Mouse (Mus musculus) liver, embryonic 14.5 days (tissue): ENCODE data around the gene Tfeb. TPM values are rescaled to one million over a fixed set of nuclear protein-coding genes. Genes with fewer than 3 reads are reported as not detected.

Source experiments
- ATAC-seq: fragments of 200-750 bp; cut with Nextera tagmentation; 2 replicates; pipeline ENCODE4 v1.8.0; 2017; ENCODE audit warnings: moderate number of reproducible peaks, mild to moderate bottlenecking, moderate library complexity; ENCODE audit not compliant: insufficient read depth
- DNase-seq, 3 experiments: peaks; one replicate each; pipeline ENCODE4 v3.0.0-alpha.2; 2012 to 2013; ENCODE audit warnings: low read depth in 3 of 3, low spot score in 3 of 3
- H3K27ac ChIP-seq: fragments of 300-500 bp; sonication (generic); 2 replicates; pipeline ENCODE4 v1.5.1; 2014; ENCODE audit warnings: moderate library complexity, mild to moderate bottlenecking, control low read depth, inconsistent platforms
- H3K27me3 ChIP-seq: fragments of 300-500 bp; sonication (generic); 2 replicates; pipeline ENCODE4 v1.6.1; 2014; ENCODE audit warnings: mild to moderate bottlenecking, low read length, moderate library complexity; ENCODE audit not compliant: control insufficient read depth, insufficient read depth
- H3K36me3 ChIP-seq: fragments of 300-500 bp; sonication (generic); replicated peaks from 2 replicates; pipeline ENCODE4 v1.6.1; 2014; ENCODE audit warnings: low read depth; ENCODE audit not compliant: control insufficient read depth, insufficient read depth
- H3K4me1 ChIP-seq, 2 experiments: fragments of 200-500 bp in 1 of 2; fragments of 300-500 bp in 1 of 2; sonication (generic) in 1 of 2; replicated peaks; 2 replicates each; pipeline ENCODE4 v1.6.1; 2012 to 2014; ENCODE audit warnings: antibody characterized with exemption in 1 of 2, inconsistent platforms in 1 of 2, low read length in 1 of 2; ENCODE audit not compliant: control insufficient read depth in 2 of 2, insufficient read depth in 2 of 2
- H3K4me2 ChIP-seq: fragments of 300-500 bp; sonication (generic); 2 replicates; pipeline ENCODE4 v1.6.1; 2014; ENCODE audit warnings: low read depth, mild to moderate bottlenecking, control low read depth, moderate library complexity
- H3K4me3 ChIP-seq, 2 experiments: fragments of 200-500 bp in 1 of 2; fragments of 300-500 bp in 1 of 2; sonication (generic) in 1 of 2; 2 replicates each; pipeline ENCODE4 v1.5.1; 2012 to 2014; ENCODE audit warnings: low read depth in 2 of 2, low read length in 2 of 2, mild to moderate bottlenecking in 2 of 2, control low read depth in 1 of 2, inconsistent platforms in 1 of 2, moderate library complexity in 1 of 2; ENCODE audit not compliant: insufficient read depth in 1 of 2
- H3K9ac ChIP-seq: fragments of 300-500 bp; sonication (generic); replicated peaks from 2 replicates; pipeline ENCODE4 v1.6.1; 2014; ENCODE audit warnings: mild to moderate bottlenecking, control low read depth, moderate library complexity
- H3K9me3 ChIP-seq: fragments of 300-500 bp; sonication (generic); 2 replicates; pipeline ENCODE4 v1.6.1; 2016; ENCODE audit warnings: low read length, mixed read lengths; ENCODE audit not compliant: control insufficient read depth
- CTCF ChIP-seq: IDR thresholded peaks from 2 replicates; pipeline ENCODE4 v1.5.1; 2016; ENCODE audit warnings: antibody characterized with exemption, low read depth, control low read depth
- EP300 ChIP-seq: IDR thresholded peaks from 2 replicates; pipeline ENCODE4 v1.6.1; 2016; ENCODE audit warnings: antibody characterized with exemption, low read depth
- WGBS: fragments of 180-500 bp; shearing (Covaris S2); extraction: QIAGEN DNeasy Blood & Tissue Kit; methylation state at CpG from one replicate; pipeline ENCODE4 v1.1.7; 2014; ENCODE audit not compliant: insufficient replicate concordance; 5-methylcytosine and 5-hydroxymethylcytosine counted together
- polyA plus RNA-seq, 2 experiments: library from polyadenylated mRNA; depleted of rRNA in 1 of 2; stranded (reverse) in 1 of 2; unstranded in 1 of 2; fragments of >200 nt; fragmentation: Nextera tagmentation in 1 of 2; extraction: Ambion mirVana in 1 of 2; gene quantifications; 2 replicates each; pipeline versions ENCODE4 v1.2.1 to v1.2.3; 2012 to 2014

The Tfeb gene
- polyA plus RNA-seq, 2 experiments = 2.4 to 3.2 TPM

DNA sequence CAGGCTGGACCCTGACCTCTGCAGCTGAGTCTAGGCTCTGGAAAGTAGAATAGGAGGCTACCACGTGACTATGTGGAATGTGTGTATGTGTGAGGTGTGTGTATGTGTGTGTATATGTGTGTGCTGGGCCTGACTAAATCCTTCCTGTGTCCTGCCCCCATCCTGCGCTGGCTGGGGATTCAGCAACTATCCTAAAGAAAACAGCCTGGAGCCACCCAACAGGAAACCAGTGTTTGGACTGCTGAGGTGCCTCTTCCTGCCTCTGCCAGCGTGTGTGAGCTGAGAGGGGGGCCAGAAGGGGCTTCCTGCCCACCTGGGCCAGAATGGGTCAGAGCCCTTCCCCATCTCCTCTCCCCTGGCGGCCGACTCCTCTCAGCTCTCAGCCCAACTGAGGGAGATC, 76.8 kb downstream of the Tfeb start:
- Histone ChIP-seq H3K9ac (no peak overlapping the region), H3K4me1 (no peaks in the 10 kb centered on the region), H3K9me3 (no peaks in the 10 kb centered on the region), H3K36me3 (no peaks in the 10 kb centered on the region), H3K4me3 (no peak overlapping the region), H3K27me3 (no peaks in the 10 kb centered on the region), H3K4me2 (no peak overlapping the region), H3K27ac (no peak overlapping the region)
- DNase-seq (no peak), ATAC-seq (no peak)
- 22% methylated on average over 5 of the region's 5 CpGs for WGBS
- TF ChIP-seq EP300 = no peak
- TF ChIP-seq CTCF = no peak

DNA sequence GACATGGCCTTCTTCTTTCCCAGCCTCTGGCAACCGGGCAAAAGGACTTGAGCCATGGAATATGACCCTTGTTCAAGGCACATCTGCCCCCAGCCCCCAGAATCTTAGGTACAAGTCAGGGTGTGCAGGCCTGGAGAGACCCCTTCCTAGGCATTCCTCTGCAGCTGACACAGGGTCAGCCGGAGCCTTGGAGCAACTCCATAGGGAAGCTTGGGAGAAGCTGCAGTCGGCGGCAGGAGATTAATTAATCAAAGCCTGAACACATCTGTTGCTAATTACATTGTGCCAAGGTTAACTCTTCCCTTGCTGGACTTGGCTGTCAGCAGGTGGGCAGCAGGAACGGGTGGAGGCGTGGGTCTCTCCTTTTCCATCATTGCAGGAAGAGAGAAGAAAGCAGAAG, 77.7 kb downstream of the Tfeb start:
- Histone ChIP-seq H3K9me3 (no peaks in the 10 kb centered on the region), H3K9ac (no peak overlapping the region), H3K36me3 (no peaks in the 10 kb centered on the region), H3K4me2 (no peak overlapping the region), H3K27me3 (no peaks in the 10 kb centered on the region), H3K4me1 (no peaks in the 10 kb centered on the region), H3K27ac (no peak overlapping the region), H3K4me3 (no peak overlapping the region)
- TF ChIP-seq EP300 (no peak), CTCF (no peak)
- WGBS = 55% methylated on average over 6 of the region's 6 CpGs
- no peak for ATAC-seq
- DNase-seq = no peak

DNA sequence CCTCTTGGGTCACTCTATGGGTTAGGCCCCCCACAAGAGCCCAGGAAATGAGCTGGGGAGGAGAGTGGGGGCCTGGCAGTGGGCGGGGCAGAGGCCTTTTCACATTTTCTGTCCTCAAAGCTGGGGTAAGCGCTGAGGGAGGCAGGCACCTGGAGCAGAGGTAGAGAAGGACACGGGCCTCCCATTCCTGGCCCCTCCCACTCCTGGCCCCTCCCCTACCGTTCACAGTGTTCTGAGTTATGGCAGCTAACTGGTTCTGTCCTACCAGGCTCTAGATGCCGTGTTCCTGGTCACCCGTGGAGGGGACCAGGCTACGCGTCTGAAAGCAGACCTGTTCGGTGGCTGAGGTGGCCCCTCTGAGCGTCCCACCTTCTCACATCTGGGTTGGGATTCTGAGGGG, 78.6 kb downstream of the Tfeb start:
- TF ChIP-seq CTCF (no peak), EP300 (no peak)
- no peak overlapping the region for H3K9ac ChIP-seq
- ATAC-seq (no peak), DNase-seq (no peak)
- H3K4me2 ChIP-seq = no peak overlapping the region
- no peak overlapping the region for H3K4me3 ChIP-seq
- no peaks in the 10 kb centered on the region for H3K9me3 ChIP-seq
- WGBS = 64% methylated on average over 9 of the region's 10 CpGs
- no peaks in the 10 kb centered on the region for H3K27me3 ChIP-seq
- no peaks in the 10 kb centered on the region for H3K4me1 ChIP-seq
- H3K36me3 ChIP-seq = no peaks in the 10 kb centered on the region
- no peak overlapping the region for H3K27ac ChIP-seq

DNA sequence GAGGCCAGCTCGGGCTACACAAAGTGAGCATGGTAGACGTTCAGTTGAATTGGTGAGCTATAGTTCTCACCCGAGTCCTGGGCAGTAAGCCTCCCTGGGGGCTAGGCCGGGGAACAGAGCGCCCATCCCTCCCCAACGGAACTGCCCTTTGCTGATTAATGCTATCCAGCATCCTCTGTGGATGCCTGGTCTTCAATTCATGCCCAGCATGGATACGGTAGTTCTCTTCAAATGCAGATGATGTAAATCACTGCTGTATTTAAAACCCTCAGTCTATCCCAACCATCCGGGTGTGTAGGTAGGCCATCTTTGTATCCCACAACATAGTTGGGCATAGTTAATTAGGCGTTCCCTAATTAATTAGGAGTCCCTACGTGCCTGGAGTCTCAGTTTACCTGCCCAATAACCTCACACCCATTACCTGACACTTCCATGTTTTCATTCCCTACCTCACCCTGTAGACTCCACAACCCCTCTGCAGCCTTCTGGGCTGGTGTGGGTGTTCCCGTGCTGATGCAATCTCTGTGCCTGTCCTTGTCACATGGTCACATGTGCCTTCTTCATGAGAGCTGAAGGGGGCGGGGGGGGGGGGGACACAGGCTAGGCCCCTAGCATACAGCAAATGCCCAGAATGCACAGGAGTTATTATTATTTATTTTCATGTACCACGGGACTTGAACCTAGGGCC, 81.4 kb downstream of the Tfeb start:
- TF ChIP-seq CTCF (no peak), EP300 (no peak)
- no peaks in the 10 kb centered on the region for H3K27me3 ChIP-seq
- ATAC-seq (no peak), DNase-seq (no peak)
- H3K27ac ChIP-seq = no peak overlapping the region
- H3K9me3 ChIP-seq = no peaks in the 10 kb centered on the region
- no peaks in the 10 kb centered on the region for H3K36me3 ChIP-seq
- WGBS = 74% methylated on average over 13 of the region's 13 CpGs
- H3K4me1 ChIP-seq = no peaks in the 10 kb centered on the region
- H3K4me2 ChIP-seq = no peak overlapping the region
- H3K9ac ChIP-seq = no peak overlapping the region
- no peak overlapping the region for H3K4me3 ChIP-seq

DNA sequence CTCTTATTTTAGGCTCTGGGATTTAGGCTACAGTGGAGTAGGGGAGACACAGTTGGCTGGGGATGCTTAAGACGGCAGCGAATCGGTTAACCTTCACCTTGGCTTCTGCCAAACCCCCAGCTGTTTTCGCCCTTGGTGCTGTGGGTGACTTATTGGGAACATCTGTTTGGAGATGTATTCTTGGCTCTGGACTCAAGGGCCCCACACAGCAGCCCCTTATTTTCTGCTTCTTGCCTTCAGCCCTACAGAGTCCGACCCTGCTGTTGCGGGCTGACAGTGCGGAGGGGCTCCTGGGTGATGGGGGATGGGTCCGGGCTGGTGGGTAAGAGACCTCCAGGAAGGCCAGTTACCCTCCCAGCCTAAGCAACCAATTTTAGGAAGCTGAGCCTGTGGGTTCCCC, 84.5 kb downstream of the Tfeb start:
- DNase-seq (no peak), ATAC-seq (no peak)
- Histone ChIP-seq H3K36me3 (no peaks in the 10 kb centered on the region), H3K27ac (no peak overlapping the region), H3K4me2 (no peak overlapping the region), H3K9me3 (no peaks in the 10 kb centered on the region), H3K4me1 (no peaks in the 10 kb centered on the region), H3K27me3 (no peaks in the 10 kb centered on the region), H3K9ac (no peak overlapping the region), H3K4me3 (no peak overlapping the region)
- 74% methylated on average over 8 of the region's 8 CpGs for WGBS
- no peak for TF ChIP-seq CTCF
- TF ChIP-seq EP300 = no peak
